Mouse (Mus musculus): ENCODE measurements around the gene Duoxa1. TPM values are rescaled to one million over a fixed set of nuclear protein-coding genes. Genes with fewer than 3 reads are reported as not detected.

The Duoxa1 gene
- total RNA-seq, 2 experiments from 2014 or later = 0.33 TPM; not detected in 1

DNA sequence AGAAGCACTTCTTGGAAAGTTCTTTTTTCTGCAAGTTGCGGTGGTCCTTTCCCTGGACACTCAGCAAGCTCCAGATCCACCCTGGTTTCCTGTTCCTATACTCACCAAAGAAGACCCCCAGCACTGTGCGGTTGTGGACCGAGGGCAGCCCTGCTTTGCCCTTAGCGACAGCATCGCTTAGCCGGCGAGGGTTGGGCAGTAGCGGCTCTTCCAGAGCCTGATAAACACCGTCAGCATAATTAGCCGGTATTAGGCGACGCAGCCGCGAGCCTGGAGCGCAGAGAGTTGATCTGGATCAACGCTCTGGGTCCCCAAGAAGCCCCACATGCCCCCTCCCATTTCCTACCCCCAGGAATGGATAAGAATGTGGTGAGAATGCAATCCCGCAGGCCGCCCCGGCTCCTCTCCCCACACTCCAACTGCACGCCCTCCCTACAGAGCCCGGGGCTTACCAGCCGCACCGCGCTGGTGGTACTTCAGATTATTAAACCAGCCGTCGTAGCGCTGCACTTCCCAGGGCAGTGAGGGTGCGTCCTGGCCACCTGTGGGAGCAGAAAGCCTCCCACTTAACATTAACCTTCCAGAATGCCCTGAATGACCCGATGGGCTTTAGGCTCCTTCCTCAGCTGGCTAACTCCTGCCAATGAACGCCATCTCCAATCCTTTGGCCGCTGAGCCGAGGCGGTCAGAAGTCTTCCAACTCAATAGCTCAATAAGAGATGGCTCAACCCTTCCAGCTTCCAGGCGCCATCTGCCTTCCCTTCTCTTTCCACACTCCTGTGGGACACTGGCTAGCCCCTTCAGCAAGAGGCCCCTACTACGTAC, 16.0 kb downstream of the Duoxa1 start:
- no peak for DNase-seq

- DNase-seq = no peak
Observed at GRCm38 (mm10) chr2:122294916-122295315, 18.6 kb downstream of the Duoxa1 start.

DNA sequence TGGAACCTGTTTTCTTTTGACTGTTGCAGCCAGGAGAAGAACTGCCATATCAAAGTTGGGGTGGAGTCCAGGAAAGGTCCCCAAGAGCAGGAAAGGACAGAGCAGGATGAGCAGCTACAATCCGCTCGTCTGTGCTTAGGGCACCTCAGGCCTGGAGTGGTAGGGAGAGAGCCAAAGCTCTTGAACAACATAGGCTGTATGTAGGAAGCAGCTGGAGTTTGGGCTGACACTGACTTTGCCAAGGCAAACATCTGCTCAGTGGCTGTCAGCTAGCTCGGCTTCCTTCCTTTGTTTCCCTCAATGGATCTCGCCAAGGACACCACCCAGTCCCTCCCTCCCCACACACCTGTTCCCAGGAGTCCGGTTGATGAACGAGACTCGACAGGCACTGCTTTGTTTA, 27.4 kb downstream of the Duoxa1 start:
- DNase-seq = no peak

- DNase-seq = no peak
Observed at GRCm38 (mm10) chr2:122284091-122284490, 29.4 kb downstream of the Duoxa1 start.

DNA sequence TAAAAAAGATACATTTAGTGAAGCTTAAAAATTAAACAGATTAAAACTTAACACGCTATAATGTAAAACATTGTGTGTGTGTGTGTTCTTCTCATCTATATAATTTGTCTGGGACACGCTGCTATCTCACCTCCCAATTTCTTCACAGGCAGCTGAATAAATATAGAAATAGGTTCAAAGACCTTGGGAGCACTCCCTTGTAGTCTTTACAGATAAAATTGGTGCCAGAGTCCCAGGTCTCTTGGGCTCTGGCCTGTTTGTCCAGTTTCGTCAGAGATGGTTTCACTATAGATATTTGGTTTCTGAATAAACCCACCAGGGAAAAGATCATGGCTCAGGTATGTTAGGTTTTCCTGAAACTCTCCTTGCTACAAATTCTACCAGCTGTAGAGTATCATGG, 34.8 kb downstream of the Duoxa1 start:
- DNase-seq = no peak

GRCm38 (mm10) chr2:122266407-122267193, 46.9 kb downstream of the Duoxa1 start:
- DNase-seq = no peak

GRCm38 (mm10) chr2:122264690-122265089, 48.8 kb downstream of the Duoxa1 start:
- no peak for DNase-seq

- no peak for DNase-seq
Observed at GRCm38 (mm10) chr2:122260729-122261128, 52.8 kb downstream of the Duoxa1 start.

- no peak for DNase-seq
Observed at GRCm38 (mm10) chr2:122255997-122256396, 57.5 kb downstream of the Duoxa1 start.

Other genes with a start within 250 kb of the Duoxa1 start
- gene Spg11, start 195.3 kb downstream of the Duoxa1 start, total RNA-seq (2021) = 10 to 100 TPM; 14.6 to 16.7 TPM
- gene B2m, start 166.0 kb downstream of the Duoxa1 start, total RNA-seq (2021) = 100 to 1,000 TPM; 300 to 427 TPM
- gene Trim69, start 153.0 kb downstream of the Duoxa1 start, total RNA-seq (2021) = not detected
- gene Patl2, start 127.5 kb downstream of the Duoxa1 start, total RNA-seq (2021) = under 1 TPM; 0.30 to 0.63 TPM
- not detected for gene Terb2, start 127.5 kb downstream of the Duoxa1 start, total RNA-seq (2021)
- 100 to 1,000 TPM in 1 of 2 experiments, 10 to 100 TPM in 1; 96.9 to 127 TPM for gene Sord, start 79.0 kb downstream of the Duoxa1 start, total RNA-seq (2021)
- gene Duox2, start 15.3 kb downstream of the Duoxa1 start, total RNA-seq (2021) = under 1 TPM; 0.15 to 0.33 TPM
- gene Duoxa2, start 14.8 kb downstream of the Duoxa1 start, total RNA-seq (2021) = not detected
- not detected for gene Duox1, start 1.9 kb upstream of the Duoxa1 start, total RNA-seq (2021)
- gene Shf, start 55.4 kb upstream of the Duoxa1 start, total RNA-seq (2021) = 10 to 100 TPM; 16.7 to 23.7 TPM
- 10 to 100 TPM; 10.8 to 16.3 TPM for gene Slc28a2, start 112.7 kb upstream of the Duoxa1 start, total RNA-seq (2021)
- under 1 TPM; 0.67 to 0.69 TPM for gene Gm14085, start 171.2 kb upstream of the Duoxa1 start, total RNA-seq (2021)